Mouse (Mus musculus) yolk sac, embryonic 10.5 days (tissue): ENCODE results near the gene Gm20738.
"Not testable (repeated sequence)": the region's sequence is repeated elsewhere in the genome, so short reads cannot be mapped to it uniquely, and the experiment has no call there.

Source experiments
- DNase-seq: peaks from one replicate; pipeline ENCODE4 v3.0.0-alpha.2; 2017; ENCODE audit warnings: low spot score

Gene Gm20738

DNA sequence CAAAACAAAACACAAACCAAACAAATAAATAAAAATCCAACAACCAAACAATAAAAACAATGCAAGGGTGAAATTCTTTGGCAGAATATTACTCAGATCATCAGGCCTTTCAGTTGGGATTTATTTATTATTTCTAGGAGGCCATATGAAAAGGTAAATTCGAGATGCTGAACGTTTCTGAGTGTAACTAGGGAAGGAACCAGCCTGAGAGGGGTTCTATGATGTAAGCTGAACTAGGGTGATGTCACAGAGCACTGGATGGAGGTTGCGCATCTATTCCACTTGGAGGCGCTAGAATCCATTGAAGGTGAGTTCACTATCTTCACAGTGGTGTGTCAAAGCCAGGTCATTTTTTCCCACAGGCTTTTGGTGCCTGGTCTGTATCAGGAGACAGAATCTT lies at the start of gene Gm20738:
Gene Gm20738 (plus strand): TSS at position 301 of the 400 bp plus-strand sequence.
- DNase-seq = not testable (repeated sequence)
